Mouse (Mus musculus) heart, embryonic 14.5 days (tissue): ENCODE data around the gene Col6a3. TPM values are rescaled to one million over a fixed set of nuclear protein-coding genes. Genes with fewer than 3 reads are reported as not detected.

Source experiments
- ATAC-seq: fragments of 200-750 bp; cut with Nextera tagmentation; 2 replicates; pipeline ENCODE4 v1.8.0; 2017; ENCODE audit warnings: low read depth, moderate TSS enrichment; ENCODE audit not compliant: insufficient number of reproducible peaks, insufficient read depth, low FRiP score
- H3K27ac ChIP-seq, 2 experiments: fragments of 200-500 bp in 1 of 2; fragments of 300-500 bp in 1 of 2; sonication (generic) in 1 of 2; replicated peaks in 1 of 2; 2 replicates each; pipeline ENCODE4 v1.5.1; 2012 to 2014; ENCODE audit warnings: low read depth in 2 of 2, low read length in 2 of 2, control low read depth in 1 of 2, mild to moderate bottlenecking in 1 of 2, mixed read lengths in 1 of 2; ENCODE audit not compliant: control insufficient read depth in 1 of 2, insufficient read depth in 1 of 2
- H3K27me3 ChIP-seq: fragments of 300-500 bp; sonication (generic); 2 replicates; pipeline ENCODE4 v1.6.1; 2014; ENCODE audit warnings: mild to moderate bottlenecking, low read length, control low read depth; ENCODE audit not compliant: control insufficient read depth, insufficient read depth
- H3K36me3 ChIP-seq: fragments of 300-500 bp; sonication (generic); 2 replicates; pipeline ENCODE4 v1.6.1; 2014; ENCODE audit warnings: mild to moderate bottlenecking, control low read depth, low read length, mixed read lengths; ENCODE audit not compliant: control insufficient read depth, insufficient read depth
- H3K4me1 ChIP-seq, 2 experiments: fragments of 200-500 bp in 1 of 2; fragments of 300-500 bp in 1 of 2; sonication (generic) in 1 of 2; 2 replicates each; pipeline ENCODE4 v1.6.1; 2012 to 2014; ENCODE audit warnings: low read length in 2 of 2, control low read depth in 1 of 2, mixed read lengths in 1 of 2; ENCODE audit not compliant: control insufficient read depth in 2 of 2, insufficient read depth in 2 of 2
- H3K4me2 ChIP-seq: fragments of 300-500 bp; sonication (generic); 2 replicates; pipeline ENCODE4 v1.6.1; 2014; ENCODE audit warnings: mild to moderate bottlenecking, low read length
- H3K4me3 ChIP-seq, 2 experiments: fragments of 200-500 bp in 1 of 2; fragments of 300-500 bp in 1 of 2; sonication (generic) in 1 of 2; 2 replicates each; pipeline ENCODE4 v1.5.1; 2012 to 2014; ENCODE audit warnings: low read length in 2 of 2, mild to moderate bottlenecking in 2 of 2, control low read depth in 1 of 2, low read depth in 1 of 2, moderate library complexity in 1 of 2; ENCODE audit not compliant: control insufficient read depth in 1 of 2, insufficient read depth in 1 of 2
- H3K9ac ChIP-seq: fragments of 300-500 bp; sonication (generic); 2 replicates; pipeline ENCODE4 v1.6.1; 2014; ENCODE audit warnings: mild to moderate bottlenecking, low read length
- H3K9me3 ChIP-seq: fragments of 300-500 bp; sonication (generic); 2 replicates; pipeline ENCODE4 v1.6.1; 2016; ENCODE audit warnings: low read length, control low read depth; ENCODE audit not compliant: control insufficient read depth
- WGBS: fragments of 180-500 bp; shearing (Covaris S2); extraction: QIAGEN DNeasy Blood & Tissue Kit; methylation state at CpG from one replicate; pipeline ENCODE4 v1.1.7; 2014; 5-methylcytosine and 5-hydroxymethylcytosine counted together
- polyA plus RNA-seq: library from polyadenylated mRNA; unstranded; fragments of >200 nt; fragmentation: Nextera tagmentation; extraction: Ambion mirVana; gene quantifications from 2 replicates; pipeline ENCODE4 v1.2.1, GENCODE M21; 2014

The Col6a3 gene
- polyA plus RNA-seq, 1 experiment from 2014 or later, result 22.0 TPM

DNA sequence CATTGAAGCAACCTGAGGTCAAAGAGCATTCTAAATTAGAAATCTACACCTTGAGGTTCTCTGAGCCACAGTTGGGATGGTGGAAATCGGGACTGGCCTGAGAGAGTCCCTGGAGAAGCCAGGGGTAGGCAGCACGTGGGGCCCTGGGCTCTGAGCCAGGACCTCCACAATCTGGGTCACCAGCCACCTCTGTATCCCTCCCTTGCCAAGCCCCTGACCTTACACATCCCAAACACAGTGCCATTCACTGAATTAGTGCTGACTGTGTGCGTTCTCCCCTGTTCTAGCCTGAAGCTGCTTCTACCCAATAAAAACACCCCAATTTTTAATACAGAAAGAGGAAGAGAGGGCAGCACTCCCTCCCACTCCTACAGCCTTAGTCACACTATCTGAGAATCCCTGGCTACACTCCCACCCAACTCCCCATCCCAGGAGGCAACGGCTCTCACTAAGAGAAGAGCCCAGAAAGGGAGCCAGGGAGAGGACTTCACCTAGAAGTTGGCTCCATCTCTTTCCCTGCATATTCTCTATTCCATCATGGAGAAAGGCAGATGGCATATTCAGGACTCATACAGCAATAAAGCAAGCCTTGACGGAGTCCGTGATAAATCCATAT lies 46.4 kb downstream of the Col6a3 start:
- Histone ChIP-seq H3K27ac (no peak overlapping the region), H3K9ac (no peak overlapping the region), H3K27me3 (no peaks in the 10 kb centered on the region), H3K4me2 (no peak overlapping the region), H3K9me3 (no peaks in the 10 kb centered on the region), H3K4me1 (peaks cover 7% of the 10 kb centered on the region in 2 experiments; a peak in 3 of 4 replicates), H3K36me3 (no peaks in the 10 kb centered on the region), H3K4me3 (no peak overlapping the region)
- peak; percentile 37; the same call in 1 of the 2 replicates for ATAC-seq
- 44% methylated on average over 6 of the region's 6 CpGs for WGBS

DNA sequence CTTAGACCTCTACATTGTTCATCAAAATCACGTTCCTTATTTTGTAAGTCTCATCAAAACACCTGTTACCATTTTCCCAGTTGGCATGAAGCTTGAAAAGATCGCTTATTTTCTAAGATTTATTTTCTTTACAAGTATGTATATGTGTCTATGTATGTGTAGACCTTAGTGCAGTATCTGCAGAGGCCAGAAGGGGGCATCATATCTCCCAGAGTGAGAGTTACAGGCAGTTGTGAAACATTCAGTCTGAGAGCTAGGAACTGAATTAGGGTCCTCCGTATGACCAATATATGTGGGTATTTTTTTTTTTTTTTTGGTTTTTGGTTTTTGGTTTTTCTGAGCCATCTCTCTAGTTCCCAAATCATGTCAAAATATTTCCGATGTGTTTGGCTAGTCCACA lies 50.4 kb downstream of the Col6a3 start:
- WGBS, result 87% methylated on average over 4 of the region's 4 CpGs
- no peaks in the 10 kb centered on the region for H3K27me3 ChIP-seq
- no peak overlapping the region for H3K4me3 ChIP-seq
- H3K4me1 ChIP-seq, result peaks cover 7% of the 10 kb centered on the region in 2 experiments; a peak in 3 of 4 replicates
- H3K4me2 ChIP-seq, result no peak overlapping the region
- no peaks in the 10 kb centered on the region for H3K9me3 ChIP-seq
- no peak overlapping the region for H3K27ac ChIP-seq
- no peaks in the 10 kb centered on the region for H3K36me3 ChIP-seq
- ATAC-seq, result no peak
- H3K9ac ChIP-seq, result no peak overlapping the region

DNA sequence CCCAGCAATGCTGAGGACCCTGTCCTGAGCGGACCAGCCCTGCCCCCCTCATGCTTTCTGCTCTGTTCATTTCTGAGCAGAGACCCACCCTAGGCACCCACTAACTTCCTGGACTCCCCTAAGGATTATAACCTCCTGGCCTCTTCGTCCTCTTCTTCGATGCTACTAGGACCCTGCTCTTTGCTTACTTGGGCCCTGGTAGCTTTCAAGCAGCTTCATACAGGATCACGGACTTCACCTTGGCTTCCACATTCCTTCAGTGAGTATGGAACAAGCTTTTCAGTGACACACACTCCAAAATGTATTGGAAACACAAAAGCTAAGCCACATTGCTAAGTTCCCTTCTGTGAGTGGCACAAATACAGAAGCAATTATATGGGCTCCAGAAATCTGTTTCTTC lies 52.8 kb downstream of the Col6a3 start:
- H3K27ac ChIP-seq, result no peak overlapping the region
- no peak overlapping the region for H3K9ac ChIP-seq
- no peaks in the 10 kb centered on the region for H3K9me3 ChIP-seq
- H3K4me3 ChIP-seq, result no peak overlapping the region
- no peaks in the 10 kb centered on the region for H3K27me3 ChIP-seq
- ATAC-seq, result no peak
- 89% methylated on average over 4 of the region's 4 CpGs for WGBS
- no peaks in the 10 kb centered on the region for H3K36me3 ChIP-seq
- no peak overlapping the region for H3K4me2 ChIP-seq
- no peaks in the 10 kb centered on the region for H3K4me1 ChIP-seq

DNA sequence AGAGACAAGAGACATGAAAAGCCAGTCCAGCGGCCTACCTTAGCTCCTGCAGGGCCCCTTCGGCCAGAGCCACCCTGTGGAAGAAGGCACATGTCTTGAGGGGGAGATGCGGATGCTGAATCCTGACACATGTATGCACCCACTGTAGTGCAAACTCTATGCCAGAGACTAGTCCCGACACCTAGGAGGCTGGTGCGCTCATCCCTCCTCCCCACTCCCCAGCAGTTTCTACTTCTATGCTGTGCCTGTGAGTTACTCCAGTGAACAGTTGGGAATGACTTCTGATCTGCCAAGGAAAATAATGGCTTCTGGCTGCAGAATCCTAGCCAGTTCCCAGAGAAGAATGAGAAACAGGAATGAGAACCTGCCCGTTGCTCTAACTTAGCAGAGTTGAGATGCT lies 54.3 kb downstream of the Col6a3 start:
- ATAC-seq, result no peak
- H3K4me2 ChIP-seq, result no peak overlapping the region
- H3K9me3 ChIP-seq, result no peaks in the 10 kb centered on the region
- H3K4me1 ChIP-seq, result no peaks in the 10 kb centered on the region
- no peaks in the 10 kb centered on the region for H3K27me3 ChIP-seq
- H3K4me3 ChIP-seq, result no peak overlapping the region
- H3K9ac ChIP-seq, result no peak overlapping the region
- no peak overlapping the region for H3K27ac ChIP-seq
- WGBS, result 73% methylated on average over 6 of the region's 6 CpGs
- no peaks in the 10 kb centered on the region for H3K36me3 ChIP-seq

DNA sequence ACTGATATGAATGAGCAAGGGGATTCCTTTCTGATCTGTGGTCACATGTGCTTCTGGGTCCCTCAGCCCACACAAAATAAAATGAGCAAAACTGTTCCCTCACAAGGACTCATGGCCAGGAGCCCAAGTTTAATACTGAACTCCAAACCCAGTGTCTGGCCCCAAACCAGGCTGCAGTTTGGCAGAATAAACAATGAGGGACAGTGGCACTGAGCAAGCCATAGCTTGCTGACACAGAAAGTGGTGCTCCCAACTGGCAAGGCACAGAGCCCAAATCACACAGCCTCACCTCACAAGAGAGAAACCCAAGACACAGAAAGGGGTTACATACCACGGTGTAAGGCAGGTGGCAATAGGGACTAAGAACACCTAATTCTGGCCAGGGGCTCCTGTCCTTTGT lies 63.3 kb downstream of the Col6a3 start:
- H3K9me3 ChIP-seq, result no peaks in the 10 kb centered on the region
- no peak overlapping the region for H3K4me3 ChIP-seq
- WGBS, result 78% methylated on average over 1 of the region's 1 CpGs
- H3K27ac ChIP-seq, result no peak overlapping the region
- no peak for ATAC-seq
- H3K36me3 ChIP-seq, result peaks cover 2% of the 10 kb centered on the region; the same call in 1 of the 2 replicates
- no peak overlapping the region for H3K9ac ChIP-seq
- no peak overlapping the region for H3K4me2 ChIP-seq
- peaks cover 1 to 10% of the 10 kb centered on the region in 2 experiments; a peak in 3 of 4 replicates for H3K4me1 ChIP-seq
- H3K27me3 ChIP-seq, result no peaks in the 10 kb centered on the region

DNA sequence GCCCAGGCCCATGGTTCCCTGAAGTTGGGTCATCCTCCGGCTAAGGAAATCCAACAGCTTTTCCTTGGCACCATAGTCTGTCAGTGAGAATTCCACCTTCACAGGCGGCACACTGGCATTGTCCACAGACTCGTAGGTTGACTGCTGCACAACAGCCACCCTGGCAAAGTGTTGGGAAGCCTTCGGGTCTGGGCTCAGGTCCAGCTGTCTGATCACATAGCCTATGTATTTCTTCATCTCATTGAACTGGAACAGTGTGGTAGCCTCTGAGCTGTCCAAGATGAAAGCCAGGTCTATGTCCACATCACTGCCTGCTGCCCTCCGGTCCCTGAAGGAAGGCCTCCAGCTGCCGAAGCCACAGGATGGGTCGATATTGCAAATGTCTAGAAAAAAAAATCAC lies 64.7 kb downstream of the Col6a3 start:
- Histone ChIP-seq H3K27ac (no peak overlapping the region), H3K9me3 (no peaks in the 10 kb centered on the region), H3K4me1 (peaks cover 3 to 10% of the 10 kb centered on the region in 2 experiments; a peak in 3 of 4 replicates), H3K4me2 (no peak overlapping the region), H3K27me3 (no peaks in the 10 kb centered on the region), H3K36me3 (peaks cover 2% of the 10 kb centered on the region; the same call in 1 of the 2 replicates), H3K9ac (no peak overlapping the region), H3K4me3 (no peak overlapping the region)
- WGBS, result 85% methylated on average over 7 of the region's 7 CpGs
- ATAC-seq, result no peak

DNA sequence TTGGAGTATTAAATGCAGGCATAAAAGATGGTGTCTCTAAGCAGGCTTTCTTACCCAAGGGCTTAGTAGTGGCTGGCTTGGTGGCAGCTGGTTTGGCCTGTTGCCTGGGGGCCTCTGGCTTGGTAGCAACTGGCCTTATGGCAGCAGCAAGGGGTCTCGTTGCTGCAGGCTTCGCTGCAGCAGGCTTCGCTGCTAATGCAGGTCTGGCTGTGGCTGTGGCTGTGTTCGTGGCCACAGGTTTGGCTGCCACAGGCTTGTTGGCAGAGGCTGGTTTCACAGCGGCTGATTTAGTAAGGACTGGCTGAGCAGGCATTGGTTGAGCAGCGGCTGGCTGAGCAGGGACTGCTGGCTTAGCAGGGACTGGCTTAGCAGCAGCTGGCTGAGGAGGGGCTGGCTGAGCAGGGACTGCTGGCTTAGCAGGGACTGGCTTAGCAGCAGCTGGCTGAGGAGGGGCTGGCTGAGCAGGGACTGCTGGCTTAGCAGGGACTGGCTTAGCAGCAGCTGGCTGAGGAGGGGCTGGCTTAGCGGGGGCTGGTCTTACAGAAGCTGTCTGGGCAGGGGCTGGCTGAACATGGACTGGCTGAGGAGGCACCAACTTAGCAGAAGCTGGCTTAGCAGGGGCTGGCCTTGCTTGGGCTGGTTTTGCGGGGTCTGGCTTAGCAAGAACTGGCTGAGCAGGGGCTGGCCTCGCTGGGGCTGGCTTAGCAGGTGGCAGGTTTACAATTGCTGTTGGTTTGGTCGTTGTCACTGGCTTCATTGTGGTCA lies 68.1 kb downstream of the Col6a3 start:
- no peak overlapping the region for H3K27ac ChIP-seq
- no peaks in the 10 kb centered on the region for H3K27me3 ChIP-seq
- 26% methylated on average over 10 of the region's 10 CpGs for WGBS
- H3K4me1 ChIP-seq, result peaks cover 3% of the 10 kb centered on the region in 2 experiments; a peak in 2 of 4 replicates
- 0 out of 2 replicates have a peak, but pooled peaks cover 8% of the 10 kb centered on the region for H3K36me3 ChIP-seq
- ATAC-seq, result peak; percentile 45; the same call in 1 of the 2 replicates
- H3K4me2 ChIP-seq, result peak overlapping the region; percentile 23; the same call in 1 of the 2 replicates
- H3K9ac ChIP-seq, result no peak overlapping the region
- no peak overlapping the region for H3K4me3 ChIP-seq
- no peaks in the 10 kb centered on the region for H3K9me3 ChIP-seq
